Mouse (Mus musculus): ENCODE results near the gene Ube2m. TPM values are rescaled to one million over a fixed set of nuclear protein-coding genes. Genes with fewer than 3 reads are reported as not detected.

Gene Ube2m
- polyA plus RNA-seq, 1 experiment from 2014 or later, result 134 TPM

DNA sequence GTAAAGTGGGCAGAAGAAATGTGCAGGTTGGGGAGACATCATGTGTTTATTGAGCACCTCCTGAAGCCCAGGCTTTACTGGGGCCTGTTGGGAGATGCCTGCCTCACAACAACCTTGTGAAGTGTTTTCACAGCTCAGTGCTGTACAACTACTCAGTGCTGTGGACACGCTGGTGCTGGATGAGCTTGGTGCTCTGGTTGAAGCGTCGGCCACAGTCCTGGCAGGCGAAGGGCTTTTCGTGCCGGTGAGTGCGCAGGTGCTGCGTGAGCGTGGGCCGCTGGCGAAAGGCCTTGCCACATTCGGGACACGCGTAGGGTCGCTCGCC, 5.0 kb upstream of the Ube2m start:
- TF ChIP-seq CTCF (IDR thresholded peaks at IDR 0.05; ENCODE audit: low read depth), result no peak
- Histone ChIP-seq H3K9ac (ENCODE audit: low read depth, low read length) (no peak overlapping the region; the same call in 1 of the 2 replicates), H3K4me3 (replicated peaks; ENCODE audit: low read depth, low read length) (peak overlapping the region; percentile 31), H3K27ac (no peak overlapping the region), H3K4me2 (ENCODE audit: low read length) (peak overlapping the region; percentile 81), H3K9me3 (replicated peaks; ENCODE audit: low read length) (no peaks in the 10 kb centered on the region), H3K36me3 (ENCODE audit: insufficient read depth, low read length) (no peaks in the 10 kb centered on the region), H3K4me1 (replicated peaks; ENCODE audit: insufficient read depth, low read length) (peaks cover 12% of the 10 kb centered on the region), H3K27me3 (ENCODE audit: insufficient read depth, low read length) (peaks cover 9% of the 10 kb centered on the region)
- WGBS, result 47% methylated on average over 16 of the region's 16 CpGs
- DNase-seq (ENCODE audit: low spot score) (no peak), ATAC-seq (replicated peaks; ENCODE audit: low FRiP score, low read depth) (no peak)

DNA sequence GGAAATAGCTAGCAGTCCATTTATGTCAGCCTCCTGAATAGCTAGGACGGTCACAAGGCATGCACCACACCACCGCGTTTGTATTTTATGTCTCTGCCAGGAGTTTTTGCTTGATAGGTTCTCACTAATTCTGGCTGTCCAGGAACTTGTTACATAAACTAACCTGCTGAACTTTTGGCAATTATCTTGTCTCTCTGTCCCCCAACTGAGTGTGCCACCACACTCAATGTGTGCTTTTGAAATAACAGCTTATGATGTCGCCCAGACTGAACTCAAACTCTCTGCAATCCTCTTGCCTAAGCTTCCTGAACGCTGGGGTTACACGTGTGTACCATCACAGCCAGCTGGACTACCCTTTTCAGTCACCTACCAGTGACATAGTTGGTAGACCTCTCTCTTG, 4.4 kb upstream of the Ube2m start:
- no peak for TF ChIP-seq CTCF (IDR thresholded peaks at IDR 0.05; ENCODE audit: low read depth)

DNA sequence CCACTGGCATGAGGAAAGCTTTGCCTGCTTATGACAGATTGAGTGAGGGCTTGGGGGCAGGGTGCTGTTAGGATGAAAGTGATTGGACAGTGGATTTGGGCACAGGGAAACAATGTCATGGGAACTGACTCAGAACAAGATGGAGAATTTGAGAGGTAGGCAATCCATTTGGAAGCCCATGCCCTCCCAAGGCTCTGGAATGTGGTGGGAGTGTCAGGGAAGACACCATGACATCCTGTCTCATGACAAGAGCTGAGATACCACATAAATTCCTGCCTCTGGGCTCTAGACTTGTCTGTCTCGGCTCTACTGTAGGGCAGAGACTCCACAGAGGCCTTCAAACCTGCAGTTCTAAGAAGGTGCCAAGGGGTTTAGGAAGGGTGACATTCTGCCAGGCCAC, 3.2 kb upstream of the Ube2m start:
- Histone ChIP-seq H3K27ac (no peak overlapping the region), H3K4me1 (replicated peaks; ENCODE audit: insufficient read depth, low read length) (peaks cover 19% of the 10 kb centered on the region), H3K9me3 (replicated peaks; ENCODE audit: low read length) (no peaks in the 10 kb centered on the region), H3K9ac (ENCODE audit: low read depth, low read length) (no peak overlapping the region), H3K4me2 (ENCODE audit: low read length) (no peak overlapping the region), H3K4me3 (replicated peaks; ENCODE audit: low read depth, low read length) (no peak overlapping the region), H3K27me3 (ENCODE audit: insufficient read depth, low read length) (peaks cover 9% of the 10 kb centered on the region), H3K36me3 (ENCODE audit: insufficient read depth, low read length) (no peaks in the 10 kb centered on the region)
- TF ChIP-seq CTCF (IDR thresholded peaks at IDR 0.05; ENCODE audit: low read depth), result no peak
- DNase-seq (ENCODE audit: low spot score) (no peak), ATAC-seq (replicated peaks; ENCODE audit: low FRiP score, low read depth) (no peak)
- WGBS, result 71% methylated on average over 1 of the region's 1 CpGs

More for the DNA sequence above, 4.4 kb upstream of the Ube2m start:
- no peaks in the 10 kb centered on the region for H3K9me3 ChIP-seq (replicated peaks; ENCODE audit: low read length)
- H3K4me1 ChIP-seq (replicated peaks; ENCODE audit: insufficient read depth, low read length), result peaks cover 12% of the 10 kb centered on the region
- H3K4me3 ChIP-seq (replicated peaks; ENCODE audit: low read depth, low read length), result no peak overlapping the region
- DNase-seq (ENCODE audit: low spot score) (no peak), ATAC-seq (replicated peaks; ENCODE audit: low FRiP score, low read depth) (no peak)
- no peak overlapping the region for H3K9ac ChIP-seq (ENCODE audit: low read depth, low read length)
- 80% methylated on average over 6 of the region's 6 CpGs for WGBS
- no peak overlapping the region for H3K4me2 ChIP-seq (ENCODE audit: low read length)
- H3K36me3 ChIP-seq (ENCODE audit: insufficient read depth, low read length), result no peaks in the 10 kb centered on the region
- peaks cover 9% of the 10 kb centered on the region for H3K27me3 ChIP-seq (ENCODE audit: insufficient read depth, low read length)
- no peak overlapping the region for H3K27ac ChIP-seq

DNA sequence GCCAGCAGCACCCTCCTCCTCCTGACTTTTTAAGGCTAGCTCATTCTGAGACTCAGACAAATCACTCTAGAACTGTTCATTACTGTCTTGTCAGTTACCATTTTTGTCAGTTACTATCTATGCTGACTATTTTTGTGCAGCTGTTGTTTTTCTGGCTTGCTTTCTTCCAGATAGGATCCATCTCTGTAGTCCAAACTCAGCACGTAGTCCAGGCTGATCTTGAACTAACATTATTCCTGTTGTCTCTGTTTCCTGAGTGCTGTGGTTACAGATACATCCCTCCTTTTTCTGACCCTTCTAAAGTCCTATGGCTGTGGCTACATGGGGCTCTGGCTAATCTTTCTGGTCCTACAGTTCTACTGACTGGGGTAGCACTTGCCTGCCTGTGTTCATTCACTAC, 1.1 kb upstream of the Ube2m start:
- Histone ChIP-seq H3K36me3 (ENCODE audit: insufficient read depth, low read length) (peaks cover 11% of the 10 kb centered on the region; the same call in 1 of the 2 replicates), H3K4me2 (ENCODE audit: low read length) (peak overlapping the region; percentile 80), H3K27me3 (ENCODE audit: insufficient read depth, low read length) (peaks cover 9% of the 10 kb centered on the region), H3K9ac (ENCODE audit: low read depth, low read length) (peak overlapping the region; percentile 98; the same call in 1 of the 2 replicates), H3K27ac (peak overlapping the region; percentile 100), H3K4me3 (replicated peaks; ENCODE audit: low read depth, low read length) (peak overlapping the region; percentile 81; the same call in 1 of the 2 replicates), H3K9me3 (replicated peaks; ENCODE audit: low read length) (no peaks in the 10 kb centered on the region), H3K4me1 (replicated peaks; ENCODE audit: insufficient read depth, low read length) (peaks cover 21% of the 10 kb centered on the region)
- DNase-seq (ENCODE audit: low spot score), result no peak
- ATAC-seq (replicated peaks; ENCODE audit: low FRiP score, low read depth), result no peak
- no peak for TF ChIP-seq CTCF (IDR thresholded peaks at IDR 0.05; ENCODE audit: low read depth)
- WGBS, result 76% methylated on average over 1 of the region's 1 CpGs

DNA sequence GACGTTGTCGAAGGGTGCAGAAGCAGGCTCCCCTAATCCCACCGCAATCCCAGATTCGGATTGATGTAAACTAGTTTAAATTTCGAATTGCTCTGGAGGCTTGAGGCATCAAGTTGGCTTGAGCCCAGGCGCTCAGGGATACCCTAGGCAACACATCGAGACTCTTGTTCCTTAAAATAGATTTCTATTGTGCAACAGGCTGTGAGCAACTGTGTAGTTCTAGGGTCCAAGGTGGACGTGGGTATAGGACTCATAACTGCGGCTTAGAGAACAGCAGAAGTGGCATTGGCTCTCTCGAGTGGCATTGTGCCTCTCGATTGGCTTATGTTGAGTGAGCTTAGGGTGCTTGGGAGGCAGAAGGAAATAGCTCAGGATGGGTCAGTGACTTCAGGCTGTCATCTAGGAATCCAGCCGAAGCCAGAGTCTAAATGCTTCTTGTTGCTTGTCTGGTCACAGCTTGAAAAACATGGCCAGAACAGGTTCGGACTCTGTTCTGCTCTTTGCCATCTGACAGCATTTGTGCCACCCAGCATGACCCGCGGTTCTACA, 620 bp upstream of the Ube2m start:
- DNase-seq (ENCODE audit: low spot score) (peak; percentile 55), ATAC-seq (replicated peaks; ENCODE audit: low FRiP score, low read depth) (no peak)
- H3K9ac ChIP-seq (ENCODE audit: low read depth, low read length), result peak overlapping the region; percentile 98
- peaks cover 9% of the 10 kb centered on the region for H3K27me3 ChIP-seq (ENCODE audit: insufficient read depth, low read length)
- WGBS, result 9% methylated on average over 15 of the region's 15 CpGs
- H3K36me3 ChIP-seq (ENCODE audit: insufficient read depth, low read length), result peaks cover 11% of the 10 kb centered on the region; the same call in 1 of the 2 replicates
- no peaks in the 10 kb centered on the region for H3K9me3 ChIP-seq (replicated peaks; ENCODE audit: low read length)
- TF ChIP-seq CTCF (IDR thresholded peaks at IDR 0.05; ENCODE audit: low read depth), result no peak
- peaks cover 21% of the 10 kb centered on the region for H3K4me1 ChIP-seq (replicated peaks; ENCODE audit: insufficient read depth, low read length)
- peak overlapping the region; percentile 100 for H3K27ac ChIP-seq
- peak overlapping the region; percentile 81 for H3K4me3 ChIP-seq (replicated peaks; ENCODE audit: low read depth, low read length)
- H3K4me2 ChIP-seq (ENCODE audit: low read length), result peak overlapping the region; percentile 80

DNA sequence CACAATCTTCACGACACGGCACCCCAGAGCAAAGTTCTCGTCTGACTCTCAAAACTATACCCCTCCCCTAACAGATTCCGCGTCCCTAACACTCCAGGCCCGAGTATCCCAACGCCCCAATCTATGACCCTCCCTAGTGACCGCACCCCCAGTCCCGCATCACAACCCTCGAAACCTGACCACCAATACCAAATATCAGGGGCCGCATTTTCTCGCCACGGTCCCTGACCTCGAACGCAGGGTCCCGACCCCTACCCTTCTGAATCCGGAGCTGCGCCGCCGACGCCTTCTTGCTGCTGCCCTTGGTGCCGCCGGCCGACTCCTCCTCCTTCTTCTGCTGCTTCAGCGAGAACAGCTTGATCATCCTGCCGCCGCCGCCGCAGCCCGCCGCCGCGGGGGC, 709 bp downstream of the Ube2m start:
- H3K36me3 ChIP-seq (ENCODE audit: insufficient read depth, low read length), result peaks cover 13% of the 10 kb centered on the region; the same call in 1 of the 2 replicates
- peak overlapping the region; percentile 81 for H3K4me3 ChIP-seq (replicated peaks; ENCODE audit: low read depth, low read length)
- WGBS, result 0% methylated on average over 30 of the region's 33 CpGs
- peak overlapping the region; percentile 80 for H3K4me2 ChIP-seq (ENCODE audit: low read length)
- peak; percentile 72 for DNase-seq (ENCODE audit: low spot score)
- peak overlapping the region; percentile 100 for H3K27ac ChIP-seq
- H3K9ac ChIP-seq (ENCODE audit: low read depth, low read length), result peak overlapping the region; percentile 98
- H3K4me1 ChIP-seq (replicated peaks; ENCODE audit: insufficient read depth, low read length), result peaks cover 24% of the 10 kb centered on the region
- TF ChIP-seq CTCF (IDR thresholded peaks at IDR 0.05; ENCODE audit: low read depth), result no peak
- peak; percentile 2; the same call in 1 of the 2 replicates for ATAC-seq (replicated peaks; ENCODE audit: low FRiP score, low read depth)
- no peaks in the 10 kb centered on the region for H3K27me3 ChIP-seq (ENCODE audit: insufficient read depth, low read length)
- no peaks in the 10 kb centered on the region for H3K9me3 ChIP-seq (replicated peaks; ENCODE audit: low read length)

Measured in kidney, postnatal 0 days (tissue).